ENCODE assay signal across 25 mouse cellular contexts in the genomic region with DNA sequence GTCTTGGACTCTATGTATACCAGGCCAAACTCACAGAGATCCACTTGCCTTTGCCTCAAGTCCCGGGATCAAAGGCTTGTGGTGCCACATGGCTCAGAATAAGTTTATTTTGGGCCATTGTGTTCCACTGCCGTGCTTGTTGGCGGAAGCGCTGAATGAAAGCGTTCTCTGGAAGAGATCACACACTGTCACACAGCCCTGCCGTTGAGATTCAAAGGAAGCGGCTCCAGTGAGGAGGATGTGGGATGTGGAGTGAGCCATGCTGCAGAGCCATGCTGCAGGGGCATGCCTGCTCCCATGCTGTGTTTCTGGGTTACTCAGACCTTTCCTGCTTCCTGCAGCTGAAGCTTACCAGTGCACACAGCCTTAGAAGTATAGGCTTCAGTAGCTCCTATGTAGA. TPM values are rescaled to one million over a fixed set of nuclear protein-coding genes. Genes with fewer than 3 reads are reported as not detected.
DNase-seq lines count a peak whose midpoint lies in the region; ATAC-seq and TF ChIP-seq lines count a peak whose summit lies in the region.
"Had no signal": no experiment of that assay in that cellular context is flagged by ENCODE, and none has a peak within 500 bp of the region (broad histone marks: within the 10 kb centered on the region; RNA-seq: fewer than 3 reads in every experiment).

No protein-coding gene starts in this region.

- no peaks in the 10 kb centered on the region for H3K9me3 ChIP-seq in hindbrain, postnatal 0 days (ENCODE audit: low read length)
- H3K9me3 ChIP-seq: embryonic facial prominence, embryonic 15.5 days; forebrain, embryonic 10.5 days; heart, embryonic 15.5 days; hindbrain, embryonic 10.5 days had no signal

- no peaks in the 10 kb centered on the region; the same call in 1 of the 2 replicates for H3K27me3 ChIP-seq in hindbrain, postnatal 0 days (ENCODE audit: insufficient read depth, low read length)

- peak; percentile 29 to 37 for DNase-seq in cerebellum, adult 18-20 months
- DNase-seq in cerebellum, postnatal 36 days = no peak
- DNase-seq in cerebellum, adult 9-11 months = peak; percentile 32
- DNase-seq in cerebellum, postnatal 14 days = no peak
- no peak for DNase-seq in left cerebral cortex, adult 2 months (ENCODE audit: extremely low spot score in 1 of 2, low spot score in 2 of 2)
- DNase-seq in left cerebral cortex, postnatal 14 days (ENCODE audit: low spot score in 2 of 2) = no peak
- DNase-seq in hindbrain, postnatal 0 days (ENCODE audit: low spot score) = no peak
- DNase-seq: adrenal gland, postnatal 14 days; embryo, embryonic 11 days; gastrocnemius, postnatal 10 days; heart, adult 2 months; heart, postnatal 14 days; kidney, adult 2 months had no signal

- H3K4me3 ChIP-seq in left cerebral cortex, adult 2 months = peak overlapping the region; percentile 7; the same call in 1 of the 2 replicates
- peak overlapping the region; percentile 6 for H3K4me3 ChIP-seq in cortical plate, adult 2 months (ENCODE audit: insufficient read depth, low read length)
- no peak overlapping the region for H3K4me3 ChIP-seq in hindbrain, postnatal 0 days (ENCODE audit: low read length)
- H3K4me3 ChIP-seq: embryonic facial prominence, embryonic 15.5 days; erythroblast, embryonic 14.5 days; forebrain, embryonic 10.5 days; heart, adult 2 months; heart, embryonic 15.5 days; hindbrain, embryonic 10.5 days had no signal

- intact Hi-C loops in left cerebral cortex, adult 2 months (cut with DNase I) = loop anchor here (5.0 kb wide), 2 partner anchors 49 to 89 kb away; no protein-coding TSS in a partner anchor
- intact Hi-C loops in left cerebral cortex, postnatal 14 days (cut with DNase I) = no loop called here

- TF ChIP-seq CTCF in left cerebral cortex, adult 2 months (IDR thresholded peaks at IDR 0.05) = no peak
- TF ChIP-seq CTCF in cortical plate, adult 2 months (IDR thresholded peaks at IDR 0.05; ENCODE audit: extremely low read depth, insufficient read depth, low read length) = no peak
- TF ChIP-seq CTCF in hindbrain, postnatal 0 days (IDR thresholded peaks at IDR 0.05; ENCODE audit: low read depth) = no peak

- peaks cover 3% of the 10 kb centered on the region; the same call in 1 of the 2 replicates for H3K4me1 ChIP-seq in cortical plate, adult 2 months (ENCODE audit: control insufficient read depth, insufficient read depth, low read length)
- H3K4me1 ChIP-seq in hindbrain, postnatal 0 days (ENCODE audit: insufficient read depth, low read length) = no peaks in the 10 kb centered on the region

- no peak for TF ChIP-seq POLR2A in cortical plate, adult 2 months (IDR thresholded peaks at IDR 0.05; ENCODE audit: extremely low read depth, insufficient read depth, low read length)

- no peak overlapping the region; the same call in 1 of the 2 replicates for H3K27ac ChIP-seq in left cerebral cortex, adult 2 months
- no peak overlapping the region for H3K27ac ChIP-seq in cortical plate, adult 2 months (ENCODE audit: insufficient read depth, low read length)
- no peak overlapping the region for H3K27ac ChIP-seq in hindbrain, postnatal 0 days
- H3K27ac ChIP-seq: embryonic facial prominence, embryonic 15.5 days; forebrain, embryonic 10.5 days; heart, adult 2 months; heart, embryonic 15.5 days; hindbrain, embryonic 10.5 days; hindbrain, embryonic 14.5 days had no signal

- no peak overlapping the region for H3K4me2 ChIP-seq in hindbrain, postnatal 0 days (ENCODE audit: low read depth, low read length)
- H3K4me2 ChIP-seq: embryonic facial prominence, embryonic 15.5 days; heart, embryonic 11.5 days; heart, embryonic 15.5 days; hindbrain, embryonic 14.5 days had no signal

- H3K36me3 ChIP-seq in hindbrain, postnatal 0 days (ENCODE audit: insufficient read depth, low read length) = no peaks in the 10 kb centered on the region
- H3K36me3 ChIP-seq: embryonic facial prominence, embryonic 15.5 days; forebrain, embryonic 10.5 days; heart, embryonic 15.5 days; hindbrain, embryonic 10.5 days had no signal

- 28% methylated on average over 7 of the region's 7 CpGs for WGBS in hindbrain, postnatal 0 days

- H3K9ac ChIP-seq in hindbrain, postnatal 0 days (replicated peaks; ENCODE audit: low read length) = no peak overlapping the region
- H3K9ac ChIP-seq: embryonic facial prominence, embryonic 15.5 days; heart, embryonic 15.5 days; hindbrain, embryonic 14.5 days had no signal

- no peak for ATAC-seq in hindbrain, postnatal 0 days
- ATAC-seq: activated CD4-positive, CD25-positive, alpha-beta regulatory T cell, adult 4 months; forebrain, embryonic 16.5 days; intestine, embryonic 16.5 days; Patski had no signal

RNA-seq across cellular contexts. Expression of gene Galnt9, which starts 4.3 kb away (rescaled TPM):
- total RNA-seq in left cerebral cortex, adult 2 months (2021) = 100 to 1,000 TPM; 103 to 119 TPM
- total RNA-seq in left cerebral cortex, postnatal 14 days (2021) = 10 to 100 TPM; 83.1 to 88.7 TPM
- 107 and 110 TPM in 2 replicates for polyA plus RNA-seq in cortical plate, adult 2 months (2012; rRNA removed)
- total RNA-seq in hindbrain, postnatal 0 days (2014; rRNA removed) = 26.7 and 27.8 TPM in 2 replicates
- 16.4 and 19.8 TPM in 2 replicates for polyA plus RNA-seq in hindbrain, postnatal 0 days (2015; fragmentation: Nextera tagmentation; extraction: Ambion mirVana)
- total RNA-seq: adrenal gland, postnatal 14 days; heart, adult 2 months; heart, postnatal 14 days had no signal
- polyA plus RNA-seq: heart, embryonic 11.5 days; Patski had no signal

Comparison
In these comparisons a context has a peak if more than half of its experiments do, and no peak if none do; other contexts are left out.
1. DNase-seq: peak in cerebellum, adult 18-20 months (2 of 2) and cerebellum, adult 9-11 months (single experiment); none in cerebellum, postnatal 36 days (0 of 2), cerebellum, postnatal 14 days (0 of 2), left cerebral cortex, adult 2 months (0 of 2), left cerebral cortex, postnatal 14 days (0 of 2) and hindbrain, postnatal 0 days (single experiment).